Mouse (Mus musculus): Measurements from ENCODE around the gene Ddc.

DNA sequence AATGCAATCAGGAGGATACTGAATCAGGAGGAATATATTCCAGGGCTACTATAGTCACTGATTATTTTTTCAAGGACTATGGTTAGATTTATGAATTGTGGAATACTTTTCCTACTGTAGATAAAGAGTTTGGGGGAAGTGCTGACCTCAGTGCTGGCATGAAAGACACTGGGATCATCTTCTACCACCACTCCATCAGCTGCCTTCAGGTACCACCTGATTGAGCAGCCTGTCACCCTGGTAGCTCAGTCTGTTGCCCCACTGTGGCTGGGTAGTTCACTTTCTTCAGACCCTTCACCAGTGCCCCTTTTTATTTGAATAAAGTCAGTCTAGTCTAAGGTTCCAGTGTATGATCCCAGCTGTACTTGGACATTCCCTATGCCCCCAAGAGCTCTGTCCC, 131.2 kb downstream of the Ddc start:
- no peak for TF ChIP-seq EP300 (IDR thresholded peaks at IDR 0.05; ENCODE audit: low read depth)
- TF ChIP-seq CTCF (IDR thresholded peaks at IDR 0.05; ENCODE audit: low read depth): no peak
